Mouse (Mus musculus) right cerebral cortex, adult 18-20 months (tissue): ENCODE measurements at regions not wholly inside any gene's neighbourhood (a gene's known extent, or its start where the extent isn't known, plus 50 kb on each side); places are given as distances from the start of the nearest gene placed in this dataset.
"Not testable (repeated sequence)": the region's sequence is repeated elsewhere in the genome, so short reads cannot be mapped to it uniquely, and the experiment has no call there.

Source experiments
- DNase-seq: peaks from one replicate; pipeline ENCODE4 v3.0.0; 2022; ENCODE audit warnings: mixed read lengths

GRCm38 (mm10) chr9:104496220-104496619 lies 50.9 kb upstream of the Cpne4 start:
- DNase-seq: peak; percentile 10

- no peak for DNase-seq
Measured at GRCm38 (mm10) chr9:104490696-104491095, 56.4 kb upstream of the Cpne4 start.

- DNase-seq: no peak
Measured at GRCm38 (mm10) chr9:104489383-104489782, 57.7 kb upstream of the Cpne4 start.

GRCm38 (mm10) chr9:104482440-104482839 lies 64.6 kb upstream of the Cpne4 start:
- no peak for DNase-seq

GRCm38 (mm10) chr9:104480683-104481082 lies 66.4 kb upstream of the Cpne4 start:
- DNase-seq: no peak

- no peak for DNase-seq
Measured at GRCm38 (mm10) chr9:104474831-104475230, 72.3 kb upstream of the Cpne4 start.

- no peak for DNase-seq
Measured at GRCm38 (mm10) chr9:104467238-104467637, 79.8 kb upstream of the Cpne4 start.

GRCm38 (mm10) chr9:104463701-104464100 lies 83.4 kb upstream of the Cpne4 start:
- DNase-seq: no peak

GRCm38 (mm10) chr9:104460133-104460532 lies 87.0 kb upstream of the Cpne4 start:
- DNase-seq: no peak

- peak; percentile 46 for DNase-seq
Measured at GRCm38 (mm10) chr9:104457635-104458034, 89.5 kb upstream of the Cpne4 start.

GRCm38 (mm10) chr9:104448577-104449165 lies 98.4 kb upstream of the Cpne4 start:
- no peak for DNase-seq

GRCm38 (mm10) chr9:104444906-104445305 lies 102.2 kb upstream of the Cpne4 start:
- peak; percentile 30 for DNase-seq

GRCm38 (mm10) chr9:104443236-104443635 lies 103.8 kb upstream of the Cpne4 start:
- no peak for DNase-seq

- no peak for DNase-seq
Measured at GRCm38 (mm10) chr9:104413021-104413420, 75.5 kb upstream of the Acpp start.

- DNase-seq: peak; percentile 52
Measured at GRCm38 (mm10) chr9:104410211-104410610, 72.7 kb upstream of the Acpp start.

GRCm38 (mm10) chr9:104409381-104409780 lies 71.8 kb upstream of the Acpp start:
- no peak for DNase-seq

- peak; percentile 61 for DNase-seq
Measured at GRCm38 (mm10) chr9:104408571-104409294, 71.2 kb upstream of the Acpp start.

- DNase-seq: no peak
Measured at GRCm38 (mm10) chr9:104407559-104408376, 70.2 kb upstream of the Acpp start.

GRCm38 (mm10) chr9:104407011-104407410 lies 69.5 kb upstream of the Acpp start:
- DNase-seq: no peak

GRCm38 (mm10) chr9:104406491-104406890 lies 68.9 kb upstream of the Acpp start:
- no peak for DNase-seq

- DNase-seq: no peak
Measured at GRCm38 (mm10) chr9:104403863-104404262, 66.3 kb upstream of the Acpp start.

GRCm38 (mm10) chr9:104401673-104402072 lies 64.1 kb upstream of the Acpp start:
- no peak for DNase-seq

- DNase-seq: no peak
Measured at GRCm38 (mm10) chr9:104399927-104400326, 62.4 kb upstream of the Acpp start.

GRCm38 (mm10) chr9:104398484-104398883 lies 60.9 kb upstream of the Acpp start:
- DNase-seq: not testable (repeated sequence)
